Mouse (Mus musculus): ENCODE results near the gene Ufsp1. TPM values are rescaled to one million over a fixed set of nuclear protein-coding genes. Genes with fewer than 3 reads are reported as not detected.
A peak's percentile ranks its signal among the peaks of the same experiment; 100 is the strongest.

Gene Ufsp1
- polyA plus RNA-seq, 1 experiment from 2014 or later = 7.2 TPM

DNA sequence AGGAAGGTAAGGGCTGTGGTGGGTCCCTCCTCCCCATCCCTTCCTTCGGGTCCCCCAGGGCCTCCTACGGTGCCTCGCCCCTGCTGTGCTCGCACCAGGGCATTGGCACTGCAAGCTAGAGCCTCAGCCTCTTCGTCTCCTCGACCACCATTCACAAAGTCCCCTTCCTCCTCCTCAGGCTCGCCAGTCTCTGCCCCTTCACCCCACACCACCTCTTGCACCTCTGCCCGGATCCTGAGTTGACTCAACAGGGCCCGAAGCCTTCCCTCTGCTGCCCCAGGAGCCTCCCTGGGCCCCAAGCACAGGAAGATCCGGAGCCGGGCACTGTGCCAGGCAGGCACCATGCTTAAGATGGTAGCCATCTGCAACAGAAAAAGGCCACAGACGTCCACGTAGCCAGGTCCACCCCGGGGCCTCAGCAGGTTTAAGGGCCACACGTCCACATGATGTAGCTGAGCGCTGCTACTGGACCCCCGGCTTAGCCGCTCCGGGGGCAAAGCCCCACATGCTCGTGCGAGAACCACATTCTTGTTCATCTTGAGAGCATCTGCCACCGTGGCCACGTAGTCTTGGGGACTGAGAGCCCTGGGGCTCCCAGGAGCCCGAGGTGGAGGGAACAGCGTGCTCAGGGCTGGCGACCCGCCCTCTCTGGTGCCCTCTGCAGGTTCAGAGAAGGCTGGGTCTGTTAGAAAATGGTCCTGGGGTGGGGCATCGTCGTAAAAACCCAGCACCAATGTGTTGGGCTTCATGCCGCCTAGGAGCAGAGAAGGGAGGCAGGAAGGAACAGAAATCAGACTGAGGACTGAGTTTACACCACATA is 20.9 kb downstream of the Ufsp1 start:
- Histone ChIP-seq H3K4me1 (peaks cover 38% of the 10 kb centered on the region), H3K27me3 (no peaks in the 10 kb centered on the region), H3K36me3 (ENCODE audit: poor library complexity, severe bottlenecking) (peaks cover 34% of the 10 kb centered on the region), H3K9ac (peak overlapping the region; percentile 72), H3K4me2 (peak overlapping the region; percentile 72), H3K9me3 (replicated peaks) (no peaks in the 10 kb centered on the region), H3K4me3 (no peak overlapping the region), H3K27ac (peak overlapping the region; percentile 79)
- 35% methylated on average over 30 of the region's 30 CpGs for WGBS
- 0 out of 2 replicates have a peak, but pooled peaks have one; percentile 9 for ATAC-seq

DNA sequence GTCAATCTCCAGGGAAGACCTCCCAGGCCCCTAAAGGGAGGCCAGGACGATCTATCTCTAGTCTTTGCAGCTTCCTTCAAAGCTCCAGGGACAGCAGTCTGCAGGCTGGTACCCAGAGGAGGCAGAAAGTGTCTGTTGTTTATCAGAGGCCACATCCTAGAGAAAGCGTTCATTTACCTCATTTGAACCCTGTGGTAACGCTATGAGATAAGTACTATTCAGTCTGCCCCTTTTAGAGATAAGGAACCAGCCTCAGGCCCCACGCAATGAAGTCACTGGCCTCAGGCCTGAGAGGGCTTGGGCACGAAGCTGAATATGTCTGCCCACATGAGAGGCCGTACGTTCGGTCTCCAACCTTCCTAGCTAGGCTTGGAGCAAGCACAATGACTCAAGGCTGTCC is 22.9 kb downstream of the Ufsp1 start:
- ATAC-seq = no peak
- Histone ChIP-seq H3K27ac (no peak overlapping the region), H3K36me3 (ENCODE audit: poor library complexity, severe bottlenecking) (peaks cover 50% of the 10 kb centered on the region)

GRCm38 (mm10) chr5:137318570-137318969 is 24.1 kb downstream of the Ufsp1 start:
- H3K36me3 ChIP-seq (ENCODE audit: poor library complexity, severe bottlenecking) = peaks cover 60% of the 10 kb centered on the region
- peaks cover 22% of the 10 kb centered on the region for H3K4me1 ChIP-seq
- no peaks in the 10 kb centered on the region for H3K9me3 ChIP-seq (replicated peaks)
- 89% methylated on average over 1 of the region's 1 CpGs for WGBS
- H3K27ac ChIP-seq = no peak overlapping the region
- ATAC-seq = no peak
- no peak overlapping the region for H3K4me3 ChIP-seq
- no peak overlapping the region for H3K4me2 ChIP-seq
- H3K9ac ChIP-seq = no peak overlapping the region
- no peaks in the 10 kb centered on the region for H3K27me3 ChIP-seq

More for the DNA sequence above, 22.9 kb downstream of the Ufsp1 start:
- no peak overlapping the region for H3K4me2 ChIP-seq
- no peak overlapping the region for H3K9ac ChIP-seq
- peaks cover 34% of the 10 kb centered on the region for H3K4me1 ChIP-seq
- H3K9me3 ChIP-seq (replicated peaks) = no peaks in the 10 kb centered on the region
- WGBS = 90% methylated on average over 8 of the region's 8 CpGs
- H3K4me3 ChIP-seq = no peak overlapping the region
- no peaks in the 10 kb centered on the region for H3K27me3 ChIP-seq

GRCm38 (mm10) chr5:137320996-137321395 is 26.6 kb downstream of the Ufsp1 start:
- no peak overlapping the region for H3K4me3 ChIP-seq
- no peak for ATAC-seq
- H3K27ac ChIP-seq = no peak overlapping the region
- no peaks in the 10 kb centered on the region for H3K27me3 ChIP-seq
- peaks cover 69% of the 10 kb centered on the region for H3K36me3 ChIP-seq (ENCODE audit: poor library complexity, severe bottlenecking)
- WGBS = over 99% methylated on average over 3 of the region's 3 CpGs
- no peak overlapping the region for H3K9ac ChIP-seq
- H3K4me1 ChIP-seq = no peaks in the 10 kb centered on the region
- H3K4me2 ChIP-seq = no peak overlapping the region
- no peaks in the 10 kb centered on the region for H3K9me3 ChIP-seq (replicated peaks)

DNA sequence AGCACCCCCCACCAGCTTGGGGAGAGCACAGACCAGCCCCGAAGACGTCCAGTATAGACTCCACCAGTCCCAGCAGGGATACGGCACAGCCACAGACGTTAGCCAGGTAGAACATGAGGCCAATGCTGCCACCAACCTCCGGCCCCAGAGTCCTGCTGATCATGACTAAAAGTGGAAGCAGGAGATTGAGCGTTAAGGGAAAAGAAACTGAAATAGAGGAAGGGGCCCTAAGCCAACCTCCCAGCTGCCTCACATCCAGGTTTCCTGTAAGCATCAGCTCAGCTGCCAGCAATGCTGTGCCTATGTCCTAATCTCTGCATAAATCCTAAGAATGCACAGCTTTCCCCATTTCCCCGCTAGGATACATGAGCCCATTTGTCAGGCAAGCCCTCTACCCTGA is 36.5 kb downstream of the Ufsp1 start:
- ATAC-seq = no peak
- Histone ChIP-seq H3K4me2 (no peak overlapping the region), H3K36me3 (ENCODE audit: poor library complexity, severe bottlenecking) (peaks cover 16% of the 10 kb centered on the region), H3K4me3 (no peak overlapping the region), H3K4me1 (peaks cover 13% of the 10 kb centered on the region), H3K9me3 (replicated peaks) (no peaks in the 10 kb centered on the region), H3K27me3 (no peaks in the 10 kb centered on the region), H3K27ac (no peak overlapping the region), H3K9ac (no peak overlapping the region)
- WGBS = 94% methylated on average over 7 of the region's 7 CpGs

GRCm38 (mm10) chr5:137332857-137333511 is 38.6 kb downstream of the Ufsp1 start:
- H3K4me3 ChIP-seq = peak overlapping the region; percentile 62
- H3K9me3 ChIP-seq (replicated peaks) = no peaks in the 10 kb centered on the region
- peaks cover 4% of the 10 kb centered on the region; the same call in 1 of the 2 replicates for H3K36me3 ChIP-seq (ENCODE audit: poor library complexity, severe bottlenecking)
- no peak; the same call in none of the 2 replicates for ATAC-seq
- 16% methylated on average over 15 of the region's 15 CpGs for WGBS
- H3K27me3 ChIP-seq = no peaks in the 10 kb centered on the region
- peak overlapping the region; percentile 94 for H3K4me2 ChIP-seq
- peak overlapping the region; percentile 48 for H3K27ac ChIP-seq
- peaks cover 13% of the 10 kb centered on the region for H3K4me1 ChIP-seq
- H3K9ac ChIP-seq = peak overlapping the region; percentile 78

DNA sequence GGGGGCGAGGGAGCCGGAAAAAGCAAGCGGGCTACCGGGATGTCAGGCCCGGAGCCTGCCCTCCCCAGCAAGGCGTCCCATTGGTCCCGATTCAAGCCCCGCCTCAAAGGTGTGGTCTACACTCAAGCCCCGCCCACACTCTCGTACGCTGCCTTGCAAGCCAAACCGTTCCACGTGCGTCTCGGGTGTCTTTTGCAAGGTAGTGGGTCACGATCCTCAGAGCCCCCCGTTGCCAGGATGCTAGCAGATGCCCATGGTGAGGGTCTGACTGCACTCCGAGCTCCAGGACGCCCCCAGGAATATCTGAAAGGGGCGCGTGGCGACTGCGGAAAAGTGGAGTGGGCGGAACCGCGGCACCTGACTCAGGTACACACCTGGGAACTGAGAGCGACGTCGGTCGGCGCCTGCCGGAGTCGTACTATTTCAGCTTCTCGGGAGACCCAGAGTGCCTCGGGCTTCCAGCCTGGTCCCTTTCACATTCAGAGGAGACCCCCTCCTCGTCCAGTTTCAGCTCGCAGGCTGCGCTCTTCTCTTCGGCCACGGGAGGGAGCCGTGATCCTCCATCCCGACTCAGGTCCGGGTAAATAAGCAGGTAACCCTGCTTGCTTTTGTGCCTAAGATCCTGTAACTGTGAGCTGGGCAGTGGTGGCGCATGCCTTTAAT is 39.2 kb downstream of the Ufsp1 start, which contains the start of gene Slc12a9:
Gene Slc12a9 (minus strand): TSS at position 86 of the 663 bp plus-strand sequence.
- H3K9me3 ChIP-seq (replicated peaks) = no peaks in the 10 kb centered on the region
- no peaks in the 10 kb centered on the region for H3K27me3 ChIP-seq
- H3K4me1 ChIP-seq = peaks cover 14% of the 10 kb centered on the region
- peak within 1 kb of the TSS; percentile 78 for H3K9ac ChIP-seq
- ATAC-seq = peak; percentile 92
- WGBS = under 1% methylated on average over 44 of the region's 44 CpGs
- H3K4me3 ChIP-seq = peak within 1 kb of the TSS; percentile 62
- H3K36me3 ChIP-seq (ENCODE audit: poor library complexity, severe bottlenecking) = 0 out of 2 replicates have a peak, but pooled peaks cover 3% of the 10 kb centered on the region
- H3K4me2 ChIP-seq = peak within 1 kb of the TSS; percentile 94
- peak within 1 kb of the TSS; percentile 48 for H3K27ac ChIP-seq

DNA sequence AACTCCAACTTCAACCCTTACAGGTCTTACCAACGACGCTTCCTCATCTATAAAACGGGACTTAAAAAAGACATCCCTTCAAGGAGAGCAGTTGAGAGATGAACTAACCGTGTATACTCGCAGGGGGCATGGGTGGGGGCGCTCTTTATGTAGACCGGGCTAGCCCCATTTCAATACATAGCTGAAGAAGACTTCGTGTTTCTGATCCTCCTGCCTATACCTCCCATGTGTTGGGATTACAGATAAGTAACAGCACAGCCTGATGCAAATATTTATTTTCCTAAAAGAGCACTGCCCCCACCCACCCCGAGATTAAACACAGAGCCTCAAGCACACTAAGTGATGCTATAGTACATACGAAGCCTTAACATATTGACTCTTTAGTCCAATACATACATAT is 39.9 kb downstream of the Ufsp1 start:
- Histone ChIP-seq H3K9me3 (replicated peaks) (no peaks in the 10 kb centered on the region), H3K27ac (no peak overlapping the region), H3K27me3 (no peaks in the 10 kb centered on the region), H3K36me3 (ENCODE audit: poor library complexity, severe bottlenecking) (0 out of 2 replicates have a peak, but pooled peaks cover 3% of the 10 kb centered on the region), H3K4me3 (no peak overlapping the region), H3K4me2 (peak overlapping the region; percentile 94), H3K9ac (no peak overlapping the region), H3K4me1 (peaks cover 21% of the 10 kb centered on the region)
- WGBS = 62% methylated on average over 10 of the region's 10 CpGs
- no peak for ATAC-seq

DNA sequence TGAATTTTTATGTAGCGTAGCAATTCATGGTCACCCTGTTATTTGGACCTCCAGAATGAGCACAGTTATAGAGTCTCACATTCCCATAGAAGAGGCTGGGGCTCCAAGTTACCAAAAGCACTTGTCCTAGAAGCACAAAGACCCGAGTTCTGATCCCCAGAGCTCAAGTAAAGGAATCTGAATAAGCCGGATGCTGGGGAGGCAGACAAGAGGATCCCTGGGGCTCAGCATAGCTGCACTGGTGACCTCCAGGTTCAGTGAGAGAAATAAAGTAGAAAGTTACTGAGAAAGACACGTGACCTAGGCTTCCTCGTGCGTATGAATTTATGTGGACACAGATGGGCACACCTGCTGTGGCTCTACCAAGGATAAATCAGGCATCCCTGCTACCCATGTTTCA is 40.6 kb downstream of the Ufsp1 start:
- H3K4me3 ChIP-seq = no peak overlapping the region
- no peak for ATAC-seq
- no peaks in the 10 kb centered on the region for H3K27me3 ChIP-seq
- no peak overlapping the region for H3K9ac ChIP-seq
- 0 out of 2 replicates have a peak, but pooled peaks cover 3% of the 10 kb centered on the region for H3K36me3 ChIP-seq (ENCODE audit: poor library complexity, severe bottlenecking)
- no peaks in the 10 kb centered on the region for H3K9me3 ChIP-seq (replicated peaks)
- 68% methylated on average over 6 of the region's 6 CpGs for WGBS
- peaks cover 28% of the 10 kb centered on the region for H3K4me1 ChIP-seq
- H3K27ac ChIP-seq = no peak overlapping the region
- H3K4me2 ChIP-seq = no peak overlapping the region

GRCm38 (mm10) chr5:137337190-137337589 is 42.8 kb downstream of the Ufsp1 start:
- H3K36me3 ChIP-seq (ENCODE audit: poor library complexity, severe bottlenecking) = no peaks in the 10 kb centered on the region
- no peak overlapping the region for H3K4me3 ChIP-seq
- H3K4me1 ChIP-seq = peaks cover 24% of the 10 kb centered on the region
- no peaks in the 10 kb centered on the region for H3K27me3 ChIP-seq
- no peak overlapping the region for H3K4me2 ChIP-seq
- ATAC-seq = no peak
- no peak overlapping the region for H3K27ac ChIP-seq
- H3K9me3 ChIP-seq (replicated peaks) = no peaks in the 10 kb centered on the region
- WGBS = 58% methylated on average over 8 of the region's 8 CpGs
- H3K9ac ChIP-seq = no peak overlapping the region

DNA sequence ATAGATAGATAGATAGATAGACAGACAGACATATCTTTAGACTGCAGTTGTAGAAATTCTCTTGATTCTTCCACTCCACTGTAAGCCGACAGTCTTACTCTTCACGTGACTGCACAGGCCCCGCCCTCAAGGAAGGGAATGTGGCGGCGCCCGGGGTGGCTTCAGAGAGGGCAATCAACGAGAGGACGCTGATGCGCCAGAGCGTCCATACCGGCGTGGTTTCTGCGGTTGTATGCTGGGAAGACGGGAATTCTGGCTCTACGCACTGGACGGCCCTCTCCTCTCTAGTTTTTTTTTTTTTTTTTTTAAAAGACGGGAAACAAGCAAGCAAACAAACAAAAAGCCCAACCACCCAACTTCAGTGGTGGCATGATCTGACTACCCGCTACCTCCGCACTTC is 43.8 kb downstream of the Ufsp1 start:
- peak; percentile 85 for ATAC-seq
- 0% methylated on average over 19 of the region's 19 CpGs for WGBS
- H3K27ac ChIP-seq = peak overlapping the region; percentile 73
- H3K9ac ChIP-seq = peak overlapping the region; percentile 63
- H3K4me1 ChIP-seq = peaks cover 15% of the 10 kb centered on the region
- H3K4me3 ChIP-seq = peak overlapping the region; percentile 43
- no peaks in the 10 kb centered on the region for H3K36me3 ChIP-seq (ENCODE audit: poor library complexity, severe bottlenecking)
- H3K9me3 ChIP-seq (replicated peaks) = no peaks in the 10 kb centered on the region
- H3K27me3 ChIP-seq = no peaks in the 10 kb centered on the region
- H3K4me2 ChIP-seq = peak overlapping the region; percentile 76
